19 mouse cellular contexts compared by ENCODE assay signal in the genomic region with DNA sequence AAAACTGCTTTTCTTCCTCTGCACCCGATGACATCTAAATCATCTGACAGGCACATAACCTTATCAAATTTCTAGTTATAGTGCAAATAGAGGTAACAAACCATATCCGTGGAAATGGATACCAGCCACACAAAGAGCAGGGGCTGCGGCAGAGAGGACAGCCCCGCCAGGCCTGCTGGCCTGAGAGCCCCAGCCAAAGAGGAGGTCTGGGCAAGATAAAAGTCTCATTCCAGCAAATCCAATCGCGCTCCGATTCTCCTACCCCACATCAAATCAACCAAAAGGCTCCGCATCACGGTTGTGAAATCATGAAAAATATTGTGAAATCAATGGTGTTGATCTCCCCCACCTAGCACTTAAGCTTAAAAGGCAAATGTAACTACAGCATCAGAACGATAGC.
A peak's percentile ranks its signal among the peaks of the same experiment; 100 is the strongest.
DNase-seq lines count a peak whose midpoint lies in the region; ATAC-seq and TF ChIP-seq lines count a peak whose summit lies in the region.
"Had no signal": no experiment of that assay in that cellular context is flagged by ENCODE, and none has a peak within 500 bp of the region (broad histone marks: within the 10 kb centered on the region; RNA-seq: fewer than 3 reads in every experiment).

No protein-coding gene starts in this region.

- TF ChIP-seq CTCF in layer of hippocampus, adult 2 months (conservative IDR thresholded peaks at IDR 0.05): no peak

- peak overlapping the region; percentile 34 for H3K4me2 ChIP-seq in heart, embryonic 11.5 days
- H3K4me2 ChIP-seq: forebrain, embryonic 12.5 days; limb, embryonic 13.5 days; neural tube, embryonic 15.5 days had no signal

- DNase-seq in heart, adult 18-20 months: no peak
- no peak for DNase-seq in layer of hippocampus, adult 2 months (ENCODE audit: low spot score in 2 of 2)
- DNase-seq in layer of hippocampus, postnatal 14 days (ENCODE audit: low spot score in 2 of 2): no peak
- DNase-seq in retina, postnatal 1 day: peak; percentile 11
- DNase-seq in retina, embryonic 14.5 days (ENCODE audit: low spot score): no peak
- no peak for DNase-seq in T-cell, adult 2 months (ENCODE audit: low spot score)
- DNase-seq: adrenal gland, postnatal 14 days; B cell, adult 2 months; gastrocnemius, postnatal 10 days; kidney, adult 18-20 months; kidney, postnatal 10 days; right cerebral cortex, adult 18-20 months; spleen, adult 18-20 months; thymus, adult 18-20 months had no signal

- peaks cover 4% of the 10 kb centered on the region for H3K4me1 ChIP-seq in heart, embryonic 11.5 days (ENCODE audit: control insufficient read depth, insufficient read depth, low read length)
- H3K4me1 ChIP-seq: forebrain, embryonic 12.5 days; limb, embryonic 13.5 days; neural tube, embryonic 15.5 days had no signal

- no peak overlapping the region for H3K4me3 ChIP-seq in heart, embryonic 11.5 days (ENCODE audit: low read depth, low read length)
- H3K4me3 ChIP-seq in layer of hippocampus, adult 2 months: no peak overlapping the region
- H3K4me3 ChIP-seq: forebrain, embryonic 12.5 days; limb, embryonic 13.5 days; myocyte; neural tube, embryonic 15.5 days had no signal

- no peak overlapping the region for H3K9ac ChIP-seq in heart, embryonic 11.5 days (ENCODE audit: low read depth, low read length)
- H3K9ac ChIP-seq: forebrain, embryonic 12.5 days; limb, embryonic 13.5 days; neural tube, embryonic 15.5 days had no signal

- no peaks in the 10 kb centered on the region for H3K36me3 ChIP-seq in heart, embryonic 11.5 days (ENCODE audit: control insufficient read depth, insufficient read depth, low read length)
- H3K36me3 ChIP-seq: forebrain, embryonic 12.5 days; limb, embryonic 13.5 days; neural tube, embryonic 15.5 days had no signal

- no peak overlapping the region for H3K27ac ChIP-seq in heart, embryonic 11.5 days (ENCODE audit: low read depth, low read length)
- peak overlapping the region; percentile 75 for H3K27ac ChIP-seq in layer of hippocampus, adult 2 months
- H3K27ac ChIP-seq: forebrain, embryonic 12.5 days; limb, embryonic 13.5 days; neural tube, embryonic 15.5 days had no signal

- H3K27me3 ChIP-seq in heart, embryonic 11.5 days (ENCODE audit: control insufficient read depth, insufficient read depth, low read length): no peaks in the 10 kb centered on the region
- H3K27me3 ChIP-seq: forebrain, embryonic 12.5 days; limb, embryonic 13.5 days; neural tube, embryonic 15.5 days had no signal

- no peaks in the 10 kb centered on the region for H3K9me3 ChIP-seq in heart, embryonic 11.5 days (replicated peaks; ENCODE audit: control insufficient read depth, low read length)
- H3K9me3 ChIP-seq: forebrain, embryonic 12.5 days; limb, embryonic 13.5 days; neural tube, embryonic 15.5 days had no signal

- no peak for ATAC-seq in heart, embryonic 11.5 days (replicated peaks; ENCODE audit: insufficient number of reproducible peaks, low FRiP score, low TSS enrichment)

- 46% methylated on average over 10 of the region's 10 CpGs for WGBS in heart, embryonic 11.5 days (ENCODE audit: insufficient replicate concordance)
